Mouse (Mus musculus) spleen, adult 10 weeks (tissue): ENCODE data around the gene Smyd4. TPM values are rescaled to one million over a fixed set of nuclear protein-coding genes. Genes with fewer than 3 reads are reported as not detected.

ENCODE experiments used
- polyA plus RNA-seq: library from polyadenylated mRNA; stranded (reverse); fragments of 350-450 nt; fragmentation: Illumina TruSeq; extraction: RNeasy Lipid Tissue Mini Kit (QIAGEN cat#74804); gene quantifications from one replicate; pipeline ENCODE4 v1.2.3, GENCODE M21; 2015; ENCODE audit warnings: low replicate concordance; ENCODE audit not compliant: insufficient read depth

Smyd4 gene
- polyA plus RNA-seq, result 9.9 TPM

DNA sequence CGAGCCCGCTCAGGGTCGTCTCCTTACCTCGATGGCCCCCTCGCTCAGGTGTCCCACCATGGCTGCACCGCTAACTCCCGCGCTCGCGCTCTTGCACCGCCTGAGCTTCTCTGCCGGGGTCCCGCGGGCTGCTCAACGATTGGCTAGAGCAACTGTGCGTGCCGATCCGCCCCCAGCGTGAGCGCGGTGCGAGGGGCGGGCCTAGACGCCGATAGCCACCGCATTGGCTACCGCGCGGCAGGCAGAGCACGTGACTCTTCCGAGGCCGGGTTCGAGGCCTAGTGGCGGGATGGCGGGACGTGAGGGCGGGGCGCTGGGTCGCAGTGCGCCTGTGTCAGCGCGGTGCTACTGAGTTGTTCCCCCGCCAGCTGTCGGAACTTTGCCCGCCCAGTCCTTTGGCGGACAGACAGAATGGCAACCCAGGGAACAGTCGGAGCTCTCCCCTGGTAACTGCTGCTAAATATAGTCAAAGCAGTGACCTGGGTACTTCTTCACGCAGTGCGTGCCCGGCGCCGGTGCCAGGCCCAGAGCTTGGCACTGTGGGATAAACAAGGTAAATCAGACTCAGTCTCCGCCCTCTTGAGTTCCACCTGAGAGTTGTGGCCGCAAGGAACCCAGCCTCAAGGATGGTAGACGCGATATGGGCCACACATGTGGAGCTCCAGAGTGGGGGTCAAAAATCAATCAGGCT lies at the start of gene Smyd4, which contains the start of gene Rpa1:
Gene Smyd4 (plus strand): TSS at position 235 of the 691 bp plus-strand sequence.
Gene Rpa1 (minus strand): TSS at position 126 of the 691 bp plus-strand sequence.

DNA sequence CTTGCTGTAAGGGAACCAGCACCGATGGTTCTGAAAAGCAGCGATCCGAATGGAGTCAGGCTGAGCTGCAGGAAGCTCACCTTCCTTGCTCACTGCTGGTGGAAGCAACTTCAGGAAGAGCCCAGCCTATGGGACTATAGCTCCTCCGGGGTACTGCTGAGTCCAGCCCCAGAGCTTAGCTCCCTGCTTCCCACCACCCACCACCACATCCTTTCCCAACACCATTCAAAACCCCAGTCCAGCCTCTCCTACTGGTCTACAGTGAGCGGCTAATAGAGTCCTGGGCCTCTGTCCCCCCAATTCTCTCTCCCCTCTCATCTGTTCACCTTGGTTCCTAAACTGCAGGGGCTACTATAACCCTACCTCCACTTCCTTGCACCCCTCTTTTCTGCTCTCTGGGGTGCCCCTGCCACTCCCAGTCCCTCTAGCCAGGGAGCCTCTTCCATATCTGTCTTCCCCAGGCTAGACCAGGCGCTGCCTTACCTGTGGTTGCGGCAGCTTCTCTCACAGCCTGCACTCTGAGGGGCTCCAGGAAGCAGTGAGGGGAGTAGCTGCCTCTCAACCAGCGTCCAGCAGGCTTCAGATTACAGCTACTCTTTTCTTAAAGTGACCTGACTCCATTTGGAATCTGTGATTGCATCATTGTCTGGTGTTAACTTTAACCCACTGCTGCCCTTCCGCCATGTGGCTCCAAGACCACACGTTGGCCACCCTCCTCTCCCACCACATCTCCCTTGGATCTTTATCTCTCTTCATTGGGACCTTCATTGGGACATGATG lies 74.0 kb downstream of the Smyd4 start, which contains the start of gene Serpinf1:
Gene Serpinf1 (minus strand): TSS at position 689 of the 780 bp plus-strand sequence.

DNA sequence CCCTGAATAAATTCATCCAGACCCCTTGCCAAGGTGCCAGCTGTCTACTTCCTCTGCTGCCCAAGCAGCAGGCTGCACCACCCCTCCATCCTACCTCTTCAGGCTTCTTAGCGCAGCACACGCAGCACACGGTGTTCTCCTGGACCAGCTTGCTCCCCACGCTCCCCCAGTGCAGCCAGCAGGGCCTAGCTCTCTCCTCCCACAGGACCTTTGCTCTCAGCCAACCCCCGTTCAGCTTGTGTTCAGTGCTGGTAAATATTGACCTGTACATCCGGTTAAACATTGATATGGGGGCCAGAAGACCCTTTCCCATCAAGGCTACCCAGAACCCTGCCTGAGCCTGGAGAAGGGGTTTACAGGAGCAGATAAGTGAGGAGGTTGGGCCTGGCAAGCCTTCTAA lies 91.1 kb downstream of the Smyd4 start, which contains the start of gene Serpinf2:
Gene Serpinf2 (minus strand): TSS at position 229 of the 400 bp plus-strand sequence.

DNA sequence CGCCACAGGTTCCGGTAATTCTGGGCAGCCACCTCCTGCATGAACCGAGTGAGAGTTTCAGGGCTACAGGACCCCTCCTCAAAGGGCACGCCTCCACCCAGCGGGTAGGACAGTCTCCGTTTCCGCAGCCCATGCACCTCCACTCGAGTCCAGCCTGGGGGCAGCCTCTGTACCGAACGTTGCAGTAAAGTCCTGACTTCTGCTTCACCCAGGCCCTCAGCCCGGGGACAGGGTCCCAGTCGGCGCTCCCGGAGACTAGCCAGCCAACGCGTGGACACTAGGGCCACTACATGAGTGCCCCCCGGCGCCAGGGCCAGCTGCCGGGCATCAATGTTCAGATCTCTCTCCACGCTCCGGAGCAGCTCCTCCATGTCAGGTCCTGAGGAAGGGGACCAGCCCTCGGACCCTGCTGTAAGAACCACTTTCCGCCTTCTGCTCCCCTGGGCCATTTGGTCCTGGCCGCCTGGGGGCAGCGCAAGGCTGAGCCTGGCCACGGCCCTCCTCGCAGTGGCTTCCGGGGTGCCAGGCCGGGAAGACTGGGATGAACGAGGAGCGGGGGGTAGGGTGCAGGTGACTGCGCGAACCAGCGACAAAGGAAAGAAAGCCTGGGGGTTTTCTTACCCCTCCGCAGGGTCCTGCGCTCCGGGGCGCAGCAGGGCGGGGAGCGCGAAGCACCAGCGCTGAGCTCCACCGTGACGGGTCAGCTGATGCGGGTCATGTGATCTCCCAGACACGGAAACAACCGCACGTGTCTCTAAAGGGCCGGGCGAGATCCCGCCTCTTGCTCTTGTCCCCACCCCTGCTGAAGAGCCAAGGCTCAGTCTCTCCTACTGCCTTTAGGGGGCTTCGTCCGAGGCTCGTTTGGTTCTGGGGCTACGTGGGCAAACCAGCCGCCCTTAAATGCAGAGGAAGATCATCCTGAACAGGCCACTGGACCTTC lies 106.0 kb downstream of the Smyd4 start, which contains the start of gene Wdr81:
Gene Wdr81 (minus strand): TSS at position 727 of the 940 bp plus-strand sequence.

Other genes with a start within 250 kb of the Smyd4 start
- gene Hic1, start 178.9 kb upstream of the Smyd4 start, polyA plus RNA-seq, result 0.51 TPM
- 26.3 TPM for gene Ovca2, start 169.6 kb upstream of the Smyd4 start, polyA plus RNA-seq
- 11.9 TPM for gene Dph1, start 157.2 kb upstream of the Smyd4 start, polyA plus RNA-seq
- gene Rtn4rl1, start 154.7 kb upstream of the Smyd4 start, polyA plus RNA-seq, result 6.0 TPM
- 96.3 TPM for gene Rpa1, start 109 bp upstream of the Smyd4 start, polyA plus RNA-seq
- 10.2 TPM for gene Serpinf1, start 74.3 kb downstream of the Smyd4 start, polyA plus RNA-seq
- 0.11 TPM for gene Serpinf2, start 91.2 kb downstream of the Smyd4 start, polyA plus RNA-seq
- 9.7 TPM for gene Wdr81, start 106.3 kb downstream of the Smyd4 start, polyA plus RNA-seq
- gene Tlcd2, start 113.3 kb downstream of the Smyd4 start, polyA plus RNA-seq, result 5.4 TPM
- gene Prpf8, start 138.4 kb downstream of the Smyd4 start, polyA plus RNA-seq, result 119 TPM
- 1.1 TPM for gene Rilp, start 161.7 kb downstream of the Smyd4 start, polyA plus RNA-seq
- gene Scarf1, start 165.1 kb downstream of the Smyd4 start, polyA plus RNA-seq, result 1.8 TPM
- 27.9 TPM for gene Slc43a2, start 183.3 kb downstream of the Smyd4 start, polyA plus RNA-seq
- gene Pitpna, start 239.7 kb downstream of the Smyd4 start, polyA plus RNA-seq, result 254 TPM